Mouse (Mus musculus) embryo, embryonic 11 days (tissue): ENCODE data around the gene Gm28845.
"Not testable (repeated sequence)": the region's sequence is repeated elsewhere in the genome, so short reads cannot be mapped to it uniquely, and the experiment has no call there.

Experiments
- DNase-seq: peaks from one replicate; pipeline ENCODE4 v3.0.0-alpha.2; 2015

The Gm28845 gene

DNA sequence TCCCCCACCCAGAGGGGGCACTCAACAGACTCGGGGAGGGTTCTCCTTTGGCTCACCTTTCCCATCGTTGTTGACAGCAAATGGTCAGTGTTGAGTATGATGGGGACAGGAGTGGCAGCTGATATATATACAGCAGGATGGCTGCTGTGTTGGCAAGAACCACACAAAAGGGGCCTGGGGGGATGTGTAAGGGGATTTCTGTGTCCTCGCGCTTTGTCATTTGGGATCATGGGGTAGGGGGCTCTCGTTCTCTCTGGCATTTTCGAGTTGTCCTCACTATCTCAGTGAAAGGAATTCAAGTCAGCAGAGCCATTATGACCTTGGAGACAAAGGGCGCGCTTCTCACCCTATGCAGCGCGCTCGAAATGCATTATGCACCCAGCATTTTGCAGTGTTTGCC lies 16.1 kb downstream of the Gm28845 start, which contains the start of gene Cryga:
Cryga (minus strand) TSS at position 101 of the 400 bp plus-strand sequence.
- no peak for DNase-seq

- DNase-seq = no peak
Measured at GRCm38 (mm10) chr1:65096953-65097352, 22.4 kb downstream of the Gm28845 start.

GRCm38 (mm10) chr1:65091566-65091965 lies 27.8 kb downstream of the Gm28845 start:
- DNase-seq = no peak

- DNase-seq = no peak
Measured at GRCm38 (mm10) chr1:65090370-65090769, 29.0 kb downstream of the Gm28845 start.

GRCm38 (mm10) chr1:65088567-65089356 lies 30.6 kb downstream of the Gm28845 start:
- DNase-seq = no peak

DNA sequence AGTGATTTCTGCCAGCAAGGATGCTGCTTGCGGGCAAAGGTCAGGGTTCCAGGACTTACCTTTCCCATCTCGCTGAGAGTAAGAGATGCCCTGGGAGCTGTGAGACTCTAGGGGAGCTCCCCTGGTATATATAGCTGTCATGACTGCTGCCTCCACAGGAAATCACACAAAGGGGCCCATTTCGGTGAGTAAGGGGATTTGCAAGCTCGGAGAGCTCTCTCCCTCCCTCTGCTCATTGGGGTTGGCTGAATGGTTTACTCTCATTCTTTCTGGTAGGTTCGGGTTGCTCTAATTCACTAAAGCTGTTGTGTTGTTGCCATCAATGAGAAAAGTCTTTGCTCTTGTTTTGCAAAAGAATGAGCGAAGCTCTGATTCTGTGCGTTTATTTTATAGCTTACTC lies 37.2 kb downstream of the Gm28845 start, which contains the start of gene Crygb:
Crygb (minus strand) TSS at position 101 of the 400 bp plus-strand sequence.
- DNase-seq = no peak

- DNase-seq = peak; percentile 7
Measured at GRCm38 (mm10) chr1:65075607-65076006, 43.8 kb downstream of the Gm28845 start.

DNA sequence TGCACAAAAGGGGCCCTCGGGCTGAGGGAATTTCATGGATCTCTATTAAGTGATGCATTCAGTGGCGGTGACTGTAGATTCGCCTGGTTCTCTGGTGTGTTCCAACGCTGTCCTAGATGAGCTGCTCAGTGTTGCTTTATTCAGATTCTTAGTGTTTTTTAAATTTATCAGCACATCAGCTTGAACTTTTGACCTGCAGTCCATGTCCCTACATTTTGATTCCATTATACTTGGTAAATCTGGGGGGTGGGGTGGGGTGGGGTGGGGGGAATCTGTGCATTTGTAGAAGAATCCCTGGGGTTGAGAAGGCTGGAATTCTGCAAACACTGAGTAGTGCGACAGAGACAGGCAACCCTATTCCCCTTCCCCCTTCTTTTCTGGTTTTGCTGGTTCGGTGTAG lies 45.8 kb downstream of the Gm28845 start, which contains the start of gene Crygc:
Crygc (minus strand) TSS at position 101 of the 400 bp plus-strand sequence.
- peak; percentile 18 for DNase-seq

GRCm38 (mm10) chr1:65067842-65068241 lies 51.5 kb downstream of the Gm28845 start:
- no peak for DNase-seq

GRCm38 (mm10) chr1:65064201-65064600 lies 55.2 kb downstream of the Gm28845 start:
- no peak for DNase-seq

- no peak for DNase-seq
Measured at GRCm38 (mm10) chr1:65063352-65063751, 56.0 kb downstream of the Gm28845 start, which contains the start of gene Crygd. Crygd (minus strand) TSS chr1:65063452.

DNA sequence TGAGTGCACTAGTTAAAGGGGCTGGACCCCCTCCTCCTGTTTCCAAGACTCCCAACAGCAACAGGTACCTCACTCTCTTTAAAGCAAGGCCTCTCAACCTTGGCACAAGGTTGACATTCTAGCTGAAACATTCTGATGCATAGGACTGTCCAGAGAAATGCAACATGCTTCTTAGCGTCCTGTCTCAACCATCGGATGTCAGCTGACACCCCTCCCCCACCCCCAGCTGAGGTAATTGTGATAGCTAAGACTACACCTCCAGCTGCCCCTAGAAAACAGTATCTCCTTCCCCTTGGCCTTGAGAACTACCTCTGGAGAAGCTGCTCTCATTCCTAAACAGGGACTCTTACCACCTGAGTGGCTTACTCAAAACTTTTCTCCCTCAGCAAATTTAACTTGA lies 67.2 kb downstream of the Gm28845 start:
- DNase-seq = no peak

DNA sequence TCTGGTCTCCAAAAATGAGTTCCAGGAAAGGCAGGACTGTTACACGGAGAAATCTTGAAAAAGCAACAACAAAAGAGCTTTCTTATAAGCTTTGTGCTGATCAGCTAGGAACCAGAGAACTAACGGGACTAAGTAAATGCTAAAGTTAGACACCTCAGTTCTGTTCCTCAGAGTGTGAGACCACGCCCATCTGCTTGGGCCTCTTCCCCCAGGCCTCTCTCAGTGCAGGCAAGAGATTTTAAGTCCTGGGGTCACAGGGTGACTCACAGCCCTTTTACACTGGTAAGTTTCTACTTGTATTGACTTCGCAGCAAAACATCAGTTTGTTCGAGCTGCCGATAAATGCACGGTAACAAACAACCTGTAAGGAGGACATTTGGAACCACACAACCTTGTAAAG lies 67.7 kb downstream of the Gm28845 start:
- no peak for DNase-seq

- not testable (repeated sequence) for DNase-seq
Measured at GRCm38 (mm10) chr1:65050952-65051351, 68.4 kb downstream of the Gm28845 start, which contains the start of gene Cryge. Cryge (minus strand) TSS chr1:65051149.
